Mouse (Mus musculus): Measurements from ENCODE around the gene Trim25.

DNA sequence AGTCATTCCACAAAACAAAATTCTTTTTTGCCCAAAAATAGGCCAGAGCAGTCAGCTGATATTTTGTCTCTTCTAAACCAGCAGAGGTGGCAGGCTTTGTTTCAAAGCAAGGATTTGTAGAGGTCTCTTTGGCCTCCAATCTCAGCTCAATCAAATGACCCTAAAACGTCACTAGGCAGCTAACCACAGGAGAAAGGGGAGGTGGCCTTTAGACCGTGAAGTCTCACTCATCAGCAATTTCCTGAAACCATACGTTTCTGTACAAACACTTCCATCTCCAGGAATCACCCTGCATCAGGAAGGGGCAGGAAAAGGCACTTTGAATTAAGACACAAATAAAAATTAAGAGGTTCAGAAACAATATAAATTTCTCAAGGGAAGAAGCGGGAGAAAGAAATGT lies 44.4 kb upstream of the Trim25 start:
- TF ChIP-seq GATA1 (IDR thresholded peaks at IDR 0.05; ENCODE audit: borderline replicate concordance, low read length) (no peak), FLI1 (IDR thresholded peaks at IDR 0.05; ENCODE audit: low read length) (no peak)

All from megakaryocyte, embryonic 14.5 days (primary cell).